Mouse (Mus musculus) layer of hippocampus, adult 2 months (tissue): ENCODE measurements around the gene Trim63. TPM values are rescaled to one million over a fixed set of nuclear protein-coding genes. Genes with fewer than 3 reads are reported as not detected.
A peak's percentile ranks its signal among the peaks of the same experiment; 100 is the strongest.

Source experiments
- DNase-seq, 2 experiments: peaks; one replicate each; pipeline ENCODE4 v3.0.0; 2022; ENCODE audit warnings: low spot score in 2 of 2
- H3K27ac ChIP-seq: fragments of 200-600 bp; 2 replicates; pipeline ENCODE4 v1.8.1; 2022
- H3K4me3 ChIP-seq: fragments of 200-600 bp; 2 replicates; pipeline ENCODE4 v1.8.1; 2022; ENCODE audit warnings: mild to moderate bottlenecking
- CTCF ChIP-seq: fragments of 200-600 bp; conservative IDR thresholded peaks from 2 replicates; pipeline ENCODE4 v1.8.1; 2022; ENCODE audit warnings: antibody characterized with exemption, mild to moderate bottlenecking, moderate library complexity
- total RNA-seq, 2 experiments: library from RNA; stranded (reverse); gene quantifications; 2 replicates each; pipeline ENCODE4 v1.2.3; 2021

Trim63 gene
- total RNA-seq, 2 experiments from 2014 or later: not detected

- no peak for TF ChIP-seq CTCF
- Histone ChIP-seq H3K27ac (no peak overlapping the region), H3K4me3 (no peak overlapping the region)
- DNase-seq: no peak
Measured at GRCm38 (mm10) chr4:134351329-134352260, 36.7 kb downstream of the Trim63 start.

- Histone ChIP-seq H3K4me3 (no peak overlapping the region), H3K27ac (no peak overlapping the region)
- no peak for DNase-seq
- no peak for TF ChIP-seq CTCF
Measured at GRCm38 (mm10) chr4:134352261-134352707, 37.4 kb downstream of the Trim63 start.

DNA sequence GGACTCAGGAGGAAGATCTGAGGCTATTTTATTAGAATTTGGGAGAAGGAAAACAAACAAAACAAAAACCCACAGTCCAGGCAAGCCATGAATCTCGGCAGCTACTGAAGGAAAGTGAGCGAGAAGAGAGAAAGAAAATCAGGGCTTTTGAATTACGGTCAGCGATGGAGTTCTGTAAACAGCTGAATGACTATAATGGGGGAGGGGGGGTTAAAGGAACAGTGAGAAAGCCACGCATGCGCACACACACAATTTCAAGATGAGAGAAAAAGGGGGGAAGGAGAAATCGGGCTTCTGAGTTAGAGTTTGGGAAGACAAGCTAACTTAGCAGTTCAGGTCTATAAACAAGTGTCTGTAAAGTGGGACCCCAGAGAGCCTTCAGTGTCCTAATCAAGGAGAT lies 38.0 kb downstream of the Trim63 start:
- no peak overlapping the region for H3K4me3 ChIP-seq
- TF ChIP-seq CTCF: no peak
- no peak overlapping the region for H3K27ac ChIP-seq
- DNase-seq: no peak

DNA sequence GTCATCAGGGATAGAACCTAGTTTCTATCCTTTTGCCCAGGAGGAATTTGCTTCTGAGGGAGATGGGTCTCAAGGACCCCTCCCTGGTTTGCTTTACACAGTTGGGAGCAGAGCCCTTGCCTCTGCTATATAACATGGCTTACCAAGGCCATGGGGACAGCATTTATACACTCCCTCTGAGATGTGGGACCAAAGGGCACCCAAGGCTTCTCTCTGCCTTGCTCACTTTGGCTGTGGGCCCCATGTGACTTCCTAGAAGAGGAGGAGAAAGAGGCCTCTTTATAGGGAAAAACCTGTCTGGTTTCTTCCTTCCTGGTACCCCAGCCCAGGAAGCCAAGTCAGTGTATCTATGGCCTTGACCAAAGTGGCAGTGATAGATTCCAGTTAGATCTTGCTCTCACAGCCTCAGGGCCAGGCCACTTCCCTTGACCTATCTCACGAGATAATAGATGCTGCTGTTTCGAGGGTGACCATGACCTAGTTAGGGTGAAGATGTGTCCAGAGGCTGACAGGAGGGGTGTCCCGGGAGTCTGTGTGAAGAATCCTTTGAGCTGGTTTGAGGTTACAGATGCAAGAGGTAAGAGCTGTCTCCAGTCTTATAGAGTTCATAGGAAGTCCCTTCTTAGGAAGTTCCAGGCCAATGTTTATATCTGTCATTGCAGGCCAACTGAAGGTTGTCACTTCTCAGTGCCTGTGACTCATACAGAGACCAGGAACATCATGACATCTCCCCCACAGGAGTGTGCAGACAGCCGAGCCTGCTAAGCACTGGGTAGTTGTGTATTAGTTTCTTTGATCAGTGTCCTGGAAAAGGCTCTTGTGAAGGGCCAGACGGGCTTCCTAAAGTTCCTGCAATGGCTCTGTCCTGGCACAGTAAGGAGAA lies 38.8 kb downstream of the Trim63 start:
- TF ChIP-seq CTCF: no peak
- no peak overlapping the region for H3K27ac ChIP-seq
- no peak overlapping the region for H3K4me3 ChIP-seq
- no peak for DNase-seq

GRCm38 (mm10) chr4:134355841-134356452 lies 41.0 kb downstream of the Trim63 start:
- H3K4me3 ChIP-seq: no peak overlapping the region
- no peak for DNase-seq
- H3K27ac ChIP-seq: no peak overlapping the region
- TF ChIP-seq CTCF: no peak

GRCm38 (mm10) chr4:134356591-134357460 lies 41.9 kb downstream of the Trim63 start:
- TF ChIP-seq CTCF: peak; percentile 99
- peak; percentile 53 to 81 for DNase-seq
- H3K27ac ChIP-seq: no peak overlapping the region
- no peak overlapping the region for H3K4me3 ChIP-seq

DNA sequence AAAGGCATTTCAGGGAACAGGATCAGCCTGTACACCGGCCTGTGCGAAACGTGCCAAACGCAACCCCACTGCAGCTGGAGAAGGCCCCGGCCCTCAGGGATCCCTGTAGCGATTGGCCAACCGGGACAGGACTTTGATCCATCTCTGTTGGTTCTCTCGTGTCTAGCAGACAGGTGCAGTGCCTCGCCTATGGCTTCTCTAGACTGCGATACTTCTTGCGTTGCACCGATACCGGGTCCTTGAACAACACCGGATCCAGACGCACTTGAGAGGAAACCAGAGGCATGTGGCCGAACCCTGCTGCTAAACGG lies 42.5 kb downstream of the Trim63 start:
- DNase-seq: no peak
- Histone ChIP-seq H3K4me3 (no peak overlapping the region), H3K27ac (no peak overlapping the region)
- TF ChIP-seq CTCF: no peak

GRCm38 (mm10) chr4:134359649-134360048 lies 44.7 kb downstream of the Trim63 start:
- no peak for TF ChIP-seq CTCF
- Histone ChIP-seq H3K27ac (no peak overlapping the region), H3K4me3 (no peak overlapping the region)
- no peak for DNase-seq

GRCm38 (mm10) chr4:134361215-134361614 lies 46.3 kb downstream of the Trim63 start:
- H3K4me3 ChIP-seq: no peak overlapping the region
- TF ChIP-seq CTCF: no peak
- DNase-seq: no peak
- H3K27ac ChIP-seq: no peak overlapping the region

- TF ChIP-seq CTCF: no peak
- no peak for DNase-seq
- Histone ChIP-seq H3K27ac (no peak overlapping the region), H3K4me3 (no peak overlapping the region)
Measured at GRCm38 (mm10) chr4:134362124-134362523, 47.2 kb downstream of the Trim63 start.

GRCm38 (mm10) chr4:134362586-134362985 lies 47.7 kb downstream of the Trim63 start:
- DNase-seq: no peak
- no peak for TF ChIP-seq CTCF
- Histone ChIP-seq H3K4me3 (no peak overlapping the region), H3K27ac (no peak overlapping the region)

GRCm38 (mm10) chr4:134365280-134365679 lies 50.4 kb downstream of the Trim63 start:
- H3K27ac ChIP-seq: no peak overlapping the region
- H3K4me3 ChIP-seq: no peak overlapping the region
- no peak for DNase-seq
- no peak for TF ChIP-seq CTCF
